In the genomic region with DNA sequence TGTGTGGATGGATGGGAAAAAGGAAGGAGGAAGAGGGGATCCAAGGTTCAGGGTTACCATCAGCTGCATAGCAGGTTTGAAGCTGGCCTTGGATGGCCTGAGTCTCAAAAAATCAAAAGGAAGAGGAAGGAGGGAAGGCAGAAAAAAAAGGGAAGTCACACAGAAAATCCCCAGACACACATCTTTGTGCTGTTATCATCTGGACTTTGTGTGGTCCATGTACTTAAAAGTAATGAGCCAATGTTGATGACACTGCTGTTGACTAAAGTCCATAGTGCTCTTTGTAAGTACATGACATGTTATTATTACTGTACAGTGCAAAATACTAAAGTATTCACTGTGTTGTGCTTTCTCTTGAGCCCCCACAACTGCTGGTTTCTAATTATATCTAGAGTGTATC, we compare ENCODE assay signal across 21 mouse cellular contexts.
DNase-seq lines count a peak whose midpoint lies in the region; ATAC-seq and TF ChIP-seq lines count a peak whose summit lies in the region.
"Had no signal": no experiment of that assay in that cellular context is flagged by ENCODE, and none has a peak within 500 bp of the region (broad histone marks: within the 10 kb centered on the region; RNA-seq: fewer than 3 reads in every experiment).

No protein-coding gene starts in this region.

- peaks cover 4% of the 10 kb centered on the region; the same call in 1 of the 2 replicates for H3K79me2 ChIP-seq in liver, adult 2 months (ENCODE audit: control insufficient read depth, insufficient read depth, low read length)

- H3K4me3 ChIP-seq in liver, adult 2 months (ENCODE audit: insufficient read depth, low read depth, low read length), result no peak overlapping the region
- no peak overlapping the region for H3K4me3 ChIP-seq in liver, embryonic 11.5 days (ENCODE audit: low read depth, low read length)
- no peak overlapping the region for H3K4me3 ChIP-seq in small intestine, adult 2 months (ENCODE audit: low read depth, low read length)
- H3K4me3 ChIP-seq: embryonic facial prominence, embryonic 12.5 days; heart, adult 2 months; heart, embryonic 15.5 days; hindbrain, embryonic 13.5 days had no signal

- no peak overlapping the region for H3K9ac ChIP-seq in liver, adult 2 months (ENCODE audit: low read depth, low read length)
- no peak overlapping the region for H3K9ac ChIP-seq in liver, embryonic 11.5 days (ENCODE audit: low read depth, low read length)
- H3K9ac ChIP-seq: embryonic facial prominence, embryonic 12.5 days; heart, embryonic 15.5 days; hindbrain, embryonic 13.5 days had no signal

- TF ChIP-seq CTCF in liver, adult 2 months (IDR thresholded peaks at IDR 0.05; ENCODE audit: low read depth, low read length), result no peak
- no peak for TF ChIP-seq CTCF in small intestine, adult 2 months (IDR thresholded peaks at IDR 0.05; ENCODE audit: extremely low read depth, insufficient read length, insufficient replicate concordance, low read depth, low read length)

- H3K4me2 ChIP-seq in liver, embryonic 11.5 days, result no peak overlapping the region
- H3K4me2 ChIP-seq: embryonic facial prominence, embryonic 12.5 days; heart, embryonic 11.5 days; heart, embryonic 15.5 days; hindbrain, embryonic 13.5 days had no signal

- peaks cover 12% of the 10 kb centered on the region for H3K4me1 ChIP-seq in liver, adult 2 months (ENCODE audit: control insufficient read depth, insufficient read depth, low read length)
- H3K4me1 ChIP-seq in liver, embryonic 11.5 days (replicated peaks; ENCODE audit: control insufficient read depth, insufficient read depth, low read length), result no peaks in the 10 kb centered on the region
- peaks cover 17% of the 10 kb centered on the region for H3K4me1 ChIP-seq in small intestine, adult 2 months (ENCODE audit: control insufficient read depth, insufficient read depth, insufficient read length, low read length)

- H3K36me3 ChIP-seq in liver, adult 2 months (ENCODE audit: control insufficient read depth, insufficient read depth, low read length), result peaks cover 26% of the 10 kb centered on the region
- H3K36me3 ChIP-seq in liver, embryonic 11.5 days (ENCODE audit: control insufficient read depth, insufficient read depth, low read length), result peaks cover 12% of the 10 kb centered on the region; the same call in 1 of the 2 replicates
- H3K36me3 ChIP-seq in small intestine, adult 2 months (ENCODE audit: control insufficient read depth, insufficient read depth, low read length), result peaks cover 37% of the 10 kb centered on the region

- no peaks in the 10 kb centered on the region for H3K27me3 ChIP-seq in liver, adult 2 months (ENCODE audit: control insufficient read depth, insufficient read depth, low read length)
- no peaks in the 10 kb centered on the region for H3K27me3 ChIP-seq in liver, embryonic 11.5 days (replicated peaks; ENCODE audit: control insufficient read depth, insufficient read depth, low read length)
- no peaks in the 10 kb centered on the region for H3K27me3 ChIP-seq in small intestine, adult 2 months (ENCODE audit: control insufficient read depth, insufficient read depth, low read length)
- H3K27me3 ChIP-seq: embryonic facial prominence, embryonic 12.5 days; heart, embryonic 15.5 days; hindbrain, embryonic 13.5 days had no signal

- TF ChIP-seq POLR2A in liver, adult 2 months (IDR thresholded peaks at IDR 0.05; ENCODE audit: extremely low read depth, insufficient read depth, low read length), result no peak
- no peak for TF ChIP-seq POLR2A in small intestine, adult 2 months (IDR thresholded peaks at IDR 0.05; ENCODE audit: low read depth, low read length)

- 0 out of 2 replicates have a peak, but pooled peaks cover 2% of the 10 kb centered on the region for H3K9me3 ChIP-seq in liver, embryonic 11.5 days (ENCODE audit: control insufficient read depth, low read length)
- H3K9me3 ChIP-seq: embryonic facial prominence, embryonic 12.5 days; hindbrain, embryonic 13.5 days had no signal

- DNase-seq in liver, adult 2 months (ENCODE audit: extremely low read depth, low read depth, low spot score), result peak; percentile 57
- no peak for DNase-seq in liver, embryonic 11.5 days (ENCODE audit: low spot score)
- no peak for DNase-seq in spleen, postnatal 10 days (ENCODE audit: low spot score in 2 of 2)
- no peak for DNase-seq in neural tube, embryonic 10.5 days (ENCODE audit: extremely low spot score, low spot score)
- no peak for DNase-seq in kidney, postnatal 36 days
- DNase-seq: adrenal gland, adult 8-10 months; adrenal gland, postnatal 36 days; cerebellum, adult 11 months; cerebellum, adult 8-10 months; cerebellum, postnatal 14 days; gastrocnemius, postnatal 10 days; heart, adult 2 months; heart, postnatal 14 days had no signal

- no peak overlapping the region for H3K27ac ChIP-seq in liver, adult 2 months (replicated peaks; ENCODE audit: insufficient read depth, low read depth, low read length)
- no peak overlapping the region for H3K27ac ChIP-seq in liver, embryonic 11.5 days (ENCODE audit: low read depth, low read length)
- peak overlapping the region; percentile 86 for H3K27ac ChIP-seq in small intestine, adult 2 months (ENCODE audit: insufficient read depth, low read depth, low read length)
- H3K27ac ChIP-seq: embryonic facial prominence, embryonic 12.5 days; heart, adult 2 months; heart, embryonic 15.5 days; hindbrain, embryonic 13.5 days; hindbrain, postnatal 0 days had no signal

- no peak for ATAC-seq in liver, embryonic 11.5 days (replicated peaks; ENCODE audit: low FRiP score)
- ATAC-seq in granulocyte monocyte progenitor cell, adult 5-6 weeks (replicated peaks; ENCODE audit: poor library complexity, severe bottlenecking), result peak; percentile 50
- ATAC-seq: forebrain, embryonic 16.5 days; hindbrain, postnatal 0 days had no signal
